Comparison of ENCODE assay signal across 15 mouse cellular contexts in the genomic region with DNA sequence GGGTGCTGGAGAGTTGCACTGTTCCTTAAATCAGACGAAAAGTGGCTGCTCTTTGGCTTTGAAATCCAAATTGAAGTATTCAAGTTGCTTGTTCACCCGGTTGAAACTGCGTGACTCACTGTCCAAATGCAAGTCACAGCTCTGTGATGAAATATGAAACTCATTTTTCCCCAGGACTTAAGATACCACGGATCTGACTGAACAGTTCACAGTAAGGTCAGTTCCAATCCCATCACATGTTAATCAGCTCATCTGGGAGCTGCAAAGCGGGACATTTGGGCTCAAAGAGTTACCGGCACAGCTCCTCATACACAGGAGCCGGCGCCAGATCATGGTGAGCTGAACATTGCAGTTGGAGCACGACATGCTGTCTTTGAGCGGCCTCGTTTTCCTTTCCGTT. TPM values are rescaled to one million over a fixed set of nuclear protein-coding genes. Genes with fewer than 3 reads are reported as not detected.
DNase-seq lines count a peak whose midpoint lies in the region; ATAC-seq lines count a peak whose summit lies in the region.
"Had no signal": no experiment of that assay in that cellular context is flagged by ENCODE, and none has a peak within 500 bp of the region (broad histone marks: within the 10 kb centered on the region; RNA-seq: fewer than 3 reads in every experiment).

No protein-coding gene starts in this region.

- H3K27me3 ChIP-seq in liver, embryonic 11.5 days (replicated peaks; ENCODE audit: control insufficient read depth, insufficient read depth, low read length): no peaks in the 10 kb centered on the region
- H3K27me3 ChIP-seq: limb, embryonic 13.5 days; midbrain, embryonic 13.5 days had no signal

- DNase-seq in liver, embryonic 11.5 days (ENCODE audit: low spot score): peak; percentile 29
- no peak for DNase-seq in liver
- DNase-seq in 416B (ENCODE audit: low read depth): peak; percentile 65
- DNase-seq in NIH3T3 (ENCODE audit: low read depth): peak; percentile 82
- peak; percentile 60 for DNase-seq in lung, postnatal 25 days (ENCODE audit: low spot score)
- DNase-seq in left cerebral cortex, postnatal 4 days: no peak
- DNase-seq in embryo, embryonic 11 days: no peak
- DNase-seq: cerebellum, adult 2 months; liver, postnatal 0 days; right cerebral cortex, postnatal 14 days had no signal

- WGBS in liver, embryonic 11.5 days: 81% methylated on average over 12 of the region's 12 CpGs

- no peaks in the 10 kb centered on the region for H3K36me3 ChIP-seq in liver, embryonic 11.5 days (ENCODE audit: control insufficient read depth, insufficient read depth, low read length)
- H3K36me3 ChIP-seq: heart, embryonic 13.5 days; hindbrain, embryonic 10.5 days; limb, embryonic 13.5 days; midbrain, embryonic 13.5 days had no signal

- H3K4me3 ChIP-seq in liver, embryonic 11.5 days (ENCODE audit: low read depth, low read length): no peak overlapping the region
- H3K4me3 ChIP-seq: heart, embryonic 13.5 days; hindbrain, embryonic 10.5 days; limb, embryonic 13.5 days; midbrain, embryonic 13.5 days had no signal

- no peaks in the 10 kb centered on the region; the same call in 1 of the 2 replicates for H3K4me1 ChIP-seq in liver, embryonic 11.5 days (replicated peaks; ENCODE audit: control insufficient read depth, insufficient read depth, low read length)
- H3K4me1 ChIP-seq: heart, embryonic 13.5 days; hindbrain, embryonic 10.5 days; midbrain, embryonic 13.5 days had no signal

- no peaks in the 10 kb centered on the region for H3K9me3 ChIP-seq in liver, embryonic 11.5 days (ENCODE audit: control insufficient read depth, low read length)
- H3K9me3 ChIP-seq: heart, embryonic 13.5 days; hindbrain, embryonic 10.5 days; limb, embryonic 13.5 days; midbrain, embryonic 13.5 days had no signal

- H3K27ac ChIP-seq in liver, embryonic 11.5 days (ENCODE audit: low read depth, low read length): no peak overlapping the region
- H3K27ac ChIP-seq: heart, embryonic 13.5 days; hindbrain, embryonic 10.5 days; limb, embryonic 13.5 days; midbrain, embryonic 13.5 days had no signal

- no peak overlapping the region for H3K9ac ChIP-seq in liver, embryonic 11.5 days (ENCODE audit: low read depth, low read length)
- H3K9ac ChIP-seq: heart, embryonic 13.5 days; limb, embryonic 13.5 days; liver, postnatal 0 days; midbrain, embryonic 13.5 days had no signal

- intact Hi-C loops in left cerebral cortex, postnatal 4 days (cut with DNase I): no loop called here

- H3K4me2 ChIP-seq in liver, embryonic 11.5 days: no peak overlapping the region
- H3K4me2 ChIP-seq: heart, embryonic 13.5 days; limb, embryonic 13.5 days; midbrain, embryonic 13.5 days had no signal

- no peak for ATAC-seq in liver, embryonic 11.5 days (replicated peaks; ENCODE audit: low FRiP score)
- ATAC-seq: inflammation-experienced regulatory T-cells, adult 6 months; liver, postnatal 0 days; midbrain, embryonic 13.5 days had no signal

RNA-seq across cellular contexts. Expression of gene Rai14, which starts 45.6 kb away (rescaled TPM):
- polyA plus RNA-seq in liver, embryonic 11.5 days (2014; fragmentation: Nextera tagmentation; extraction: Ambion mirVana): 19.6 and 20.2 TPM in 2 replicates
- 10 to 100 TPM; 16.6 to 19.4 TPM for total RNA-seq in left cerebral cortex, postnatal 4 days (2021)

Comparison
In these comparisons a context has a peak if more than half of its experiments do, and no peak if none do; other contexts are left out.
1. DNase-seq: peak in liver, embryonic 11.5 days (single experiment), 416B (single experiment), NIH3T3 (single experiment) and lung, postnatal 25 days (single experiment); none in liver (single experiment), left cerebral cortex, postnatal 4 days (single experiment) and embryo, embryonic 11 days (single experiment).